Mouse (Mus musculus): ENCODE results near the gene Supt6.

The Supt6 gene

DNA sequence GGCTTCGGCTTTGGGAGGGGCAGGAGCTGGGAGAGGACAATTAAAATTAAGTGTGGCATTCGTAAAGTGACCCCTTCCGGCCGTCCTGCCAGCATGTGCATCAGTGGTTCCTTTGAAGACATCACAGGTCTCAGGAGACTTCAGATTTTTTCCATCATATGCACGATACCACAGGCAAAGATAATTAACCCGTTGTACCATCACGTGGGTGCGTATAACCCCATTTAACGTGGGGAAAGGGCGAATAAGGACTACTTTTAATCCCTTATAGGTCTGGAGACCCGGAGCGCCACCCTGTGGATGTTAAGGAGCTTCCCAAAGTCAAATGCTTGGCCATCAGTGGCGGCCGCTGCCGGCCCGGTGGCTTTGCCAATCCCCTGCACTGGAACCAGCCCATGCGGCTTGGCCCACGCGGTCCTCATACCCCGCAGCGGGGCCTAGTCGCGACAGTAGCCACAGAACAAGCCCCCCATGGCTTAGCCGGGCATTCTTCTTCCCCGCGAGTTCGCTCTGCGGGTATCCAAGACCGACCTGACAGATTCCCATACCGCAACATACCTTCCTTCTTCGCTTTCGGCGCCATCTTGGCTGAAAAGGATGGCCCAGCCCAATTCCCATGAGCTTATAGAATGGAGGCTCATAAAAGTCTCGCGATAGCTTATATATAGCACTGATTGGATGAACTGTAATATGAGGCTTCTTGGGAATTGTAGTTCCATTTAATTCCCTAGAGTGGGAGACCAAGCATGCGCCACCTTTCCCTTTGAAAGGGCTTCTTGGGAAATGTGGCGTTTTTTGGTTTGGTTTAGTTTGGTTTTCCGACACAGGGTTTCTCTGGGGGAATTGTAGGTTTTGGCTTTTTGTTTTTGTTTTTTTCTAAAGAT, 62.6 kb downstream of the Supt6 start, which contains the start of gene Rpl23a:
Gene Rpl23a (minus strand): TSS at position 624 of the 884 bp plus-strand sequence.
- peak; percentile 87 to 97 for DNase-seq (ENCODE audit: inconsistent age in 2 of 2, low spot score in 1 of 2)

DNA sequence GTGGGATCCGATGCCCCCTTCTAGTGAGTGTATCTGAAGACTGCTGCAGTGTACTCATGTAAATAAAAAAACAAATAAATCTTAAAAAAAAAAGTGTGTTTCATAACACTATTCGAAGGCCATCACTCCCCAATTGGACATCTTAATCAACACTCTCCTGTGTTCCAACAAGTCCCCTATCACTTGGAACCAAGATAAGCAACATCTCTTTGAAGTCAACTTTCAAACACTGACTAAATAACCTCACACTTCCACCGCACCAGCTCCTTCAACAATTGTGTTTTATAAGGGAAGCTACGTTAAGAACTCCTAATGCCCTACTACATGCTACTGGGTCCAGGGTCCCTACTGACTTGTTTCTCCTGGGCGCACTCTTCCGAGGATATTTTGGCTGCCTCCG, 63.3 kb downstream of the Supt6 start:
- no peak for DNase-seq (ENCODE audit: inconsistent age in 2 of 2, low spot score in 1 of 2)

DNA sequence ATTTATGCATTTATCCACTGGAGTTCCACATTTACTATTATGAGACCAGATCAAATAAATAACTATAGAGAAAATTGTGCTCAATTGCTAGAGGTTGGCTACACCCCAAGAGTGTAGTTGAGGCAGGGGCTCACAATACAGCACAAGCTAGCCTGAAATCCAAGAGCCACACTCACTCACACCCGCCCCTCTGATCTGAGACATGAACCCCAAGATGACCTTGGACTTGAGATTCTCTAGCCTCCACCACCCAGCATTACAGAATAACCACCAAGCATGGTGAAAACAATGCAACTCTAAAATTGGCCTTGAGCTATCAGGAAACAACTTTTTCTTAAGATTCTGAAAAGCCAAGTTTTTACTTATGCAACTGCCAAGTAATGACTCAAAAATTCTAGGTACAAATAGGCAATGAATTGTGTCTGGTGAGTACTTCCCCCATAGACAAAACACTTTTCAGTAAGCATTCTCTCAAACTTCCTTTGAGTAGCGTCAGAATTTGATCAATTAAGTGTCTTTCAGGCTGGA, 63.9 kb downstream of the Supt6 start:
- DNase-seq (ENCODE audit: inconsistent age in 2 of 2, low spot score in 1 of 2): peak; percentile 23 to 73

- peak; percentile 17 to 52 for DNase-seq (ENCODE audit: inconsistent age in 2 of 2, low spot score in 1 of 2)
Observed at GRCm38 (mm10) chr11:78180081-78180761, 65.6 kb downstream of the Supt6 start.

DNA sequence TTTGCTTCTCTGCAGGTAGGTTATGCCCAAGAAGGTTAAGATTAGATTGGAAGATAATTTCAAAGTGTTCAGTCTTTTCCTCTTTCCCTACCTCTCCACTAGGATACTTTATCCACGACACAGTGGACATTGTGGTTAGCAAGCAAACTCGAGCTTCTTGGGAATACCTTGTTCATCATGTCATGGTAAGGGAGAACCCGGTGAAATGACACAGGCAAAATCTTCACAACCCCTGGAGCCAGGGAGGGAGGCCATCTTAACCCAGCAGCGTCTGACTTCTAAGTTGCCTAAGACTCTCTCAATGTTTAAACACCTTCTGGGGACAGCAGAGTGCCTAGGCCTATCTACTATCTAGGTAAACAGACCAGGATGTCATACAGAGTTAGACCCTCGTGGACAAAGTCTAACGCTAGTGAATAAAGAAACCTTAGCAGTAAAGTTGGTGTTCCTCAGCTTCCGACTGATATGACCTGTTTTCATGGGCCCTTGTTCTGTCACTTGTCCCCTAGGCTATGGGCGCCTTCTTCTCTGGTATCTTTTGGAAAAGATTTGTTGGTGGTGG, 66.3 kb downstream of the Supt6 start:
- peak in 1 of 2 experiments; percentile 14 for DNase-seq (ENCODE audit: inconsistent age in 2 of 2, low spot score in 1 of 2)

GRCm38 (mm10) chr11:78178859-78179437, 66.8 kb downstream of the Supt6 start:
- peak; percentile 80 to 91 for DNase-seq (ENCODE audit: inconsistent age in 2 of 2, low spot score in 1 of 2)

DNA sequence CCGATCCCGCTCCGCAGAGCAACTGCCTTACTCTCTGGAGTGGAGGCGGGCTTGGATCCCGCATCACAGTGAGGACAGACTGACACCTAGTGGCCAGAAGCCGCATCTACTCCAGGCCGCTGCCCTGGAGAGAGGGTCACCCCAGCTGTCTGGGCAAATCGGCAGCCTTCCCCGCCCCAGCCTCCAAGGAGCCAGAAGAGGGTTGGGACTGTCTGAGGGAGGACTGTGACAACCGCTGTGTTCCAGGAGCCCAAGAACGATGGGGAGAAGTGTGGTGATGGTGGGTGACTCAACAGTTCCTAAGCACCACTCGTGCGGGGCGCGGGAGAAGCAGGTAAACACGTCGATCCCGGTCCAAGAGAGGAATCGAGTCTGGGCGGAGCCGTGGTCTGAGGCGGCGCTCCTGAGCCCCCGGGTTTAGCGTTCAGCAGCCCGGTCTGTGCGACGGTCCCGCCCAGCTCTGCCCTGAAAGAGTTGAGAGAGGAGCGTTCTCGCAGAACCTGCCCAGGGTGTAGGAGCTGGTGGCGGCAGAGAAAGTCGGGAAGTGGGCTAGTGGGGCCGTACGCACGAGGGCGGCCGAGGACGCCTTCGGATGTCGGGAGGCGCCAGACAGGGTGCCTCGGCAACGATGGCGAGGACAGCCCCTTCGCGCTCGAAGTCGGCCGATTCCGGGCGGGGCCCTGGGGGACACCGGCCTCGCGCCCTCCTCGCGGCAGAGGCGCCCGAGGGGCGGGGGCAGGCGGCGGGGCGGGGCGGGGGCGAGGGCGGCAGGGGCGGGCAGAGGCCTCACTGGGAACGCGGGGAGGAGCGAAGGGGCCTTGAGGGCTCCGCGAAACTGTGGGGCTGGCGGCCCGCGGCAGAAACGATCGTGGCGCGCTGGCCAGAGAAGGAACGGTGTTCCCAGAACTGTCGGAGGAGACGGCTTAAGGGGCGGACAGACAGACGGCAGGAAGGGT, 67.6 kb downstream of the Supt6 start:
- DNase-seq (ENCODE audit: inconsistent age in 2 of 2, low spot score in 1 of 2): peak; percentile 97 to 99

DNA sequence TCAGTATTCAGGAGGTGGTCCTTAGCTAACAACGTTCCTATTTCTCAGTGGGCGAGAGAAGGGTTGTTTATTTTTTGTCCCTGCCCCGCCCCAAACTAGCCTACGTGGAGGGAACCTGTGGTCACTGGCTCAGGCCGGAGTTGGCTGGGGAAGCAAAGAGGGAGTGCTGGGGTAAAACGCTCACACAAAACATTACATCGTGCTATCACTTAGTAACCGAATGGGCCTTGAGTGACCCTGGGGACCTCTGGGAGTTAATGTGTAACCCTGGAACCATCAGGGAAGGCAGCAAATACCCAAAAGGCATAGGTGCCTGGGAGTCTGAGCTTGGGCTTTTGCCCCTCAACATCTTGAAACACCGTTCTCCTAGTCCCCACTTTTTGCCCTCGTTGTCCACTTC, 68.3 kb downstream of the Supt6 start:
- peak in 1 of 2 experiments; percentile 60 for DNase-seq (ENCODE audit: inconsistent age in 2 of 2, low spot score in 1 of 2)

- no peak for DNase-seq (ENCODE audit: inconsistent age in 2 of 2, low spot score in 1 of 2)
Observed at GRCm38 (mm10) chr11:78176905-78177331, 68.9 kb downstream of the Supt6 start.

DNA sequence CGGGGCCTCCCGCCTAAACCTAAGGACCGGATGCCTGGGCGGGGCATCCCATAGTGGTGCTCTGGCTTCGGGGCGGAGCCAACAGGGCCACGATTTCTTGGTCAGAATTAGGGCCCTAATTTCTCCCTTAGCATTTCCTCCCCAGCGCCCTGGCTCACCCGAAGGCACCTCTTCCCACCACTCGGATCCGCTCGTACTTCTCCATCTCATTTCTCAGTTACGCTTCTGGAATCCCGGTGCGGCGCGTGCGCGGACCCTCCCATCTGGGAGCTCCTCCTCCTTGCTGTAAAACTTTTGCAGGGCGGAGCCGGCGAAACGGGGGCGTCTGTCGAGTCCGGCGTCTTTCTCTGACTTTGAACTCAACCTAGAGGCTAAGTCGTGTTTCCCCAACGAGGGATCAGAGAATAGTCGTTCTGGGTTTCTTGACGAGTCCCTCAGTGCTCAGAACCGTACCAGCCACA, 69.4 kb downstream of the Supt6 start, which contains the start of the genes Nek8 and Tlcd1:
Gene Nek8 (minus strand): TSS at position 274 of the 461 bp plus-strand sequence.
Gene Tlcd1 (plus strand): TSS at position 310 of the 461 bp plus-strand sequence.
- peak; percentile 95 to 98 for DNase-seq (ENCODE audit: inconsistent age in 2 of 2, low spot score in 1 of 2)

- DNase-seq (ENCODE audit: inconsistent age in 2 of 2, low spot score in 1 of 2): no peak
Observed at GRCm38 (mm10) chr11:78175771-78176401, 69.9 kb downstream of the Supt6 start.

GRCm38 (mm10) chr11:78174506-78174905, 71.3 kb downstream of the Supt6 start:
- peak in 1 of 2 experiments; percentile 18 for DNase-seq (ENCODE audit: inconsistent age in 2 of 2, low spot score in 1 of 2)

DNA sequence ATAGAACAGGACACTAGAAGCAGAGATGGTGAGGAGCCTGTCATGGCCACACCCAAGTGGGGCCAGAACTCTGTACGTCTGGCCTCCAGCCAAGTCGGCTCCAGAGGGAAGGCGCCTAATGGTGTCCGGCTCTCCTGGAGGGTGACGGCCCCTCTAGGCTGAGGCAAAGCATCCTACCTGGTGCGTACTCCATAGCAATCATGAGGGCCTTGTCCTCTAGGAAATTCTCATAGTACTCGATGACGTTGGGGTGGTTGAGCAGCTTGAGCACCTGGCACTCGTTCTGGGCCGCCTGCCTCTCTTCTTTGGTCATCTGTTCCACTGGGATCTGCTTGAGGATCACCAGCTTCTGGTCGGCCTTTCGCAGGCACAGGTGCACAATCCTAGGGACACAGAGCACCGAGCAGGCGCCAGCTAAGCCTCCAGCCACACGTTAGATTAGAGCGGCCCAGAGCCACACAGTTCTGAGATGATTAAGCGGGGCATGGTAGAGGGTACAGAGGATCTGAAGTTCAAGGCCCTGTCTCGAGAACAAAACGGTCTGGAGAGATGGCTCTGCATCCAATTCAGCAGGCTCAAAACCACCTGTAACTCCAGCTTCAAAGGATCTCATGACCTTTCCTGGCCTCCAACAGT, 72.9 kb downstream of the Supt6 start:
- DNase-seq (ENCODE audit: inconsistent age in 2 of 2, low spot score in 1 of 2): peak; percentile 77 to 79

GRCm38 (mm10) chr11:78172034-78172747, 73.6 kb downstream of the Supt6 start:
- peak; percentile 25 to 45 for DNase-seq (ENCODE audit: inconsistent age in 2 of 2, low spot score in 1 of 2)

DNA sequence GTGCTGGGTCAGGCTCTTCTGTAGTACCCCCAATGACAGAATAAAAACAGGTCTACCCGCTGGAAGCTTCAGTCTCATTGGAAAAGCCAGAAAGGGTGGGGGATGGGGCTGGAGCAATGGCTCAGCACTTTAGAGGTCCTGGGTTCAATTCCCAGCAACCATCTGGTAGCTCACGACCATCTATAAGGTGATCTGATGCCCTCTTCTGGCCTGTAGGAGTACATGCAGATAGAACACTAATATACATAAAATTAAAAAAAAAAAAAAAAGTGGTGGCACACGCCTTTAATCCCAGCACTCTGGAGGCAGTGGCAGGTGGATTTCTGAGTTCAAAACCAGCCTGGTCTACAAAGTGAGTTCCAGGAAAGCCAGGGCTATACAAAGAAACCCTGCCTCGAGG, 74.5 kb downstream of the Supt6 start:
- DNase-seq (ENCODE audit: inconsistent age in 2 of 2, low spot score in 1 of 2): no peak

- DNase-seq (ENCODE audit: inconsistent age in 2 of 2, low spot score in 1 of 2): peak in 1 of 2 experiments; percentile 17
Observed at GRCm38 (mm10) chr11:78170306-78170705, 75.5 kb downstream of the Supt6 start.

GRCm38 (mm10) chr11:78168541-78169468, 77.0 kb downstream of the Supt6 start:
- no peak for DNase-seq (ENCODE audit: inconsistent age in 2 of 2, low spot score in 1 of 2)
